In genomic region chr7:101482499-101483081, GRCm38 (mm10) we compare ENCODE assay signal across 9 mouse cellular contexts.
DNase-seq lines count a peak whose midpoint lies in the region; ATAC-seq lines count a peak whose summit lies in the region.
"Had no signal": no experiment of that assay in that cellular context is flagged by ENCODE, and none has a peak within 500 bp of the region (broad histone marks: within the 10 kb centered on the region; RNA-seq: fewer than 3 reads in every experiment).

No protein-coding gene starts in this region.

- intact Hi-C loops in heart, postnatal 10 days (cut with DNase I): no loop called here

- ATAC-seq in lung, embryonic 15.5 days (ENCODE audit: borderline replicate concordance, extremely low read depth, low FRiP score, low TSS enrichment): peak; percentile 9; the same call in 1 of the 2 replicates
- peak; percentile 55; the same call in 1 of the 2 replicates for ATAC-seq in heart, embryonic 16.5 days (replicated peaks; ENCODE audit: extremely low read depth, insufficient read depth, low FRiP score)

- H3K4me2 ChIP-seq in lung, embryonic 15.5 days: no peak overlapping the region
- peak overlapping the region; percentile 21; the same call in 1 of the 2 replicates for H3K4me2 ChIP-seq in heart, embryonic 16.5 days (ENCODE audit: low read depth, low read length)
- H3K4me2 ChIP-seq: limb, embryonic 15.5 days had no signal

- H3K9me3 ChIP-seq in heart, embryonic 10.5 days: no peaks in the 10 kb centered on the region
- H3K9me3 ChIP-seq in lung, embryonic 15.5 days: no peaks in the 10 kb centered on the region
- H3K9me3 ChIP-seq in heart, embryonic 16.5 days (replicated peaks; ENCODE audit: control insufficient read depth, low read length): no peaks in the 10 kb centered on the region
- H3K9me3 ChIP-seq: limb, embryonic 15.5 days had no signal

- no peak overlapping the region for H3K4me3 ChIP-seq in heart, embryonic 10.5 days
- no peak overlapping the region for H3K4me3 ChIP-seq in lung, embryonic 15.5 days
- H3K4me3 ChIP-seq in heart, embryonic 16.5 days (ENCODE audit: low read length): no peak overlapping the region
- H3K4me3 ChIP-seq: limb, embryonic 15.5 days had no signal

- H3K36me3 ChIP-seq in heart, embryonic 10.5 days: no peaks in the 10 kb centered on the region
- H3K36me3 ChIP-seq in lung, embryonic 15.5 days: no peaks in the 10 kb centered on the region
- no peaks in the 10 kb centered on the region for H3K36me3 ChIP-seq in heart, embryonic 16.5 days (ENCODE audit: control insufficient read depth, insufficient read depth)
- no peaks in the 10 kb centered on the region; the same call in 1 of the 2 replicates for H3K36me3 ChIP-seq in splenic B cell, adult 2 months (ENCODE audit: control insufficient read depth, insufficient read depth, low read length, poor library complexity, severe bottlenecking)
- H3K36me3 ChIP-seq: limb, embryonic 15.5 days had no signal

- H3K27ac ChIP-seq in heart, embryonic 10.5 days: peak overlapping the region; percentile 36
- H3K27ac ChIP-seq in lung, embryonic 15.5 days: no peak overlapping the region
- no peak overlapping the region for H3K27ac ChIP-seq in heart, embryonic 16.5 days (ENCODE audit: low read length)
- H3K27ac ChIP-seq: limb, embryonic 15.5 days had no signal

- peaks cover 6% of the 10 kb centered on the region; the same call in 1 of the 2 replicates for H3K27me3 ChIP-seq in heart, embryonic 10.5 days (ENCODE audit: insufficient read depth, poor library complexity, severe bottlenecking)
- H3K27me3 ChIP-seq in lung, embryonic 15.5 days: no peaks in the 10 kb centered on the region
- no peaks in the 10 kb centered on the region for H3K27me3 ChIP-seq in heart, embryonic 16.5 days (ENCODE audit: control insufficient read depth, insufficient read depth, low read length)
- H3K27me3 ChIP-seq in splenic B cell, adult 2 months (ENCODE audit: control insufficient read depth, insufficient read depth, low read length, poor library complexity, severe bottlenecking): no peaks in the 10 kb centered on the region
- H3K27me3 ChIP-seq: limb, embryonic 15.5 days had no signal

- no peak overlapping the region for H3K9ac ChIP-seq in lung, embryonic 15.5 days
- no peak overlapping the region for H3K9ac ChIP-seq in heart, embryonic 16.5 days (ENCODE audit: low read length)
- H3K9ac ChIP-seq: limb, embryonic 15.5 days had no signal

- no peak for DNase-seq in heart, embryonic 10.5 days (ENCODE audit: low spot score)
- no peak for DNase-seq in heart, postnatal 10 days
- no peak for DNase-seq in lung, adult 18-20 months
- DNase-seq in splenic B cell, adult 2 months (ENCODE audit: low read depth, low spot score): peak; percentile 60
- no peak for DNase-seq in urinary bladder, postnatal 14 days (ENCODE audit: low spot score)
- no peak for DNase-seq in ovary, postnatal 36 days (ENCODE audit: low spot score)

- peaks cover 18% of the 10 kb centered on the region for H3K4me1 ChIP-seq in heart, embryonic 10.5 days
- H3K4me1 ChIP-seq in lung, embryonic 15.5 days: peaks cover 10% of the 10 kb centered on the region; the same call in 1 of the 2 replicates
- peaks cover 13% of the 10 kb centered on the region for H3K4me1 ChIP-seq in heart, embryonic 16.5 days (ENCODE audit: control insufficient read depth, insufficient read depth, low read length)

- 55% methylated on average over 9 of the region's 9 CpGs for WGBS in heart, embryonic 10.5 days
- WGBS in lung, embryonic 15.5 days: 50% methylated on average over 9 of the region's 9 CpGs
- WGBS in heart, embryonic 16.5 days: 34% methylated on average over 9 of the region's 9 CpGs
